Mouse (Mus musculus) left cerebral cortex, postnatal 14 days (tissue): ENCODE measurements around the gene Prl. TPM values are rescaled to one million over a fixed set of nuclear protein-coding genes. Genes with fewer than 3 reads are reported as not detected.
"Not testable (repeated sequence)": the region's sequence is repeated elsewhere in the genome, so short reads cannot be mapped to it uniquely, and the experiment has no call there.

Source experiments
- DNase-seq, 2 experiments: peaks; one replicate each; pipeline ENCODE4 v3.0.0; 2021 to 2022; ENCODE audit warnings: low spot score in 2 of 2, mixed read lengths in 1 of 2
- intact Hi-C: fragments of 180-260 bp; cut with DNase I; formaldehyde crosslinking; loops from one replicate; pipeline ENCODE4 v1.15.1; 2025
- long read RNA-seq, 2 experiments: library from polyadenylated mRNA; stranded (forward); transcript quantifications; one replicate each; pipeline ENCODE4 v2.0.0; 2021
- total RNA-seq, 2 experiments: library from RNA; stranded (reverse); gene quantifications; 2 replicates each; pipeline ENCODE4 v1.2.3; 2021

The Prl gene
- not detected for total RNA-seq
- long read RNA-seq, experiment 1: 0 reads
- long read RNA-seq, experiment 2: 0 reads

GRCm38 (mm10) chr13:27057270-27057669 lies at the start of gene Prl:
Gene Prl (plus strand): TSS chr13:27057570.
- no peak for DNase-seq
- intact Hi-C loops: no loop called here

- intact Hi-C loops: no loop called here
- DNase-seq: no peak
These were observed 30.8 kb upstream of the Prl start for GRCm38 (mm10) chr13:27026614-27027013.

- intact Hi-C loops: no loop called here
- DNase-seq: no peak
These were observed 30.0 kb upstream of the Prl start for GRCm38 (mm10) chr13:27027376-27027775.

GRCm38 (mm10) chr13:27028501-27029240 lies 28.7 kb upstream of the Prl start:
- no peak for DNase-seq
- intact Hi-C loops: no loop called here

GRCm38 (mm10) chr13:27031101-27031852 lies 26.1 kb upstream of the Prl start:
- intact Hi-C loops: no loop called here
- DNase-seq: no peak

- intact Hi-C loops: no loop called here
These were observed 25.5 kb upstream of the Prl start for GRCm38 (mm10) chr13:27031853-27032240.

GRCm38 (mm10) chr13:27032998-27033397 lies 24.4 kb upstream of the Prl start:
- intact Hi-C loops: no loop called here

More at GRCm38 (mm10) chr13:27031853-27032240, 25.5 kb upstream of the Prl start:
- DNase-seq: no peak

GRCm38 (mm10) chr13:27042185-27042584 lies 15.2 kb upstream of the Prl start:
- no peak for DNase-seq
- intact Hi-C loops: no loop called here

More at GRCm38 (mm10) chr13:27032998-27033397, 24.4 kb upstream of the Prl start:
- no peak for DNase-seq

- DNase-seq: no peak
- intact Hi-C loops: no loop called here
These were observed 14.0 kb upstream of the Prl start for GRCm38 (mm10) chr13:27043326-27043725.

- peak in 1 of 2 experiments; percentile 2 for DNase-seq
- intact Hi-C loops: no loop called here
These were observed 1.8 kb downstream of the Prl start for GRCm38 (mm10) chr13:27059177-27059576.

GRCm38 (mm10) chr13:27093890-27094289 lies 36.5 kb downstream of the Prl start, which contains the start of gene Prl3d1:
Gene Prl3d1 (plus strand): TSS chr13:27094190.
- intact Hi-C loops, DNase-seq: not testable (repeated sequence)

Other genes starting within 250 kb of the Prl start
- not detected for gene Prl3d1, start 36.6 kb downstream of the Prl start, total RNA-seq
- gene Prl3d2, start 64.1 kb downstream of the Prl start, total RNA-seq: not detected
- gene Prl3d3, start 99.2 kb downstream of the Prl start, total RNA-seq: not detected
- not detected for gene Prl3c1, start 139.1 kb downstream of the Prl start, total RNA-seq
- not detected for gene Prl3b1, start 184.3 kb downstream of the Prl start, total RNA-seq
- not detected for gene Prl3a1, start 201.9 kb downstream of the Prl start, total RNA-seq